Mouse (Mus musculus): ENCODE results near the gene B4gat1. TPM values are rescaled to one million over a fixed set of nuclear protein-coding genes. Genes with fewer than 3 reads are reported as not detected.
A peak's percentile ranks its signal among the peaks of the same experiment; 100 is the strongest.

Gene B4gat1
- polyA plus RNA-seq, 1 experiment from 2014 or later: 47.2 TPM

GRCm38 (mm10) chr19:5051031-5051430 is 12.4 kb downstream of the B4gat1 start:
- 8% methylated on average over 17 of the region's 17 CpGs for WGBS
- Histone ChIP-seq H3K27me3 (peaks cover 31% of the 10 kb centered on the region), H3K9me3 (replicated peaks) (no peaks in the 10 kb centered on the region), H3K9ac (no peak overlapping the region), H3K36me3 (peaks cover 35% of the 10 kb centered on the region), H3K4me1 (peaks cover 33% of the 10 kb centered on the region), H3K4me3 (replicated peaks) (peak overlapping the region; percentile 29), H3K4me2 (replicated peaks) (peak overlapping the region; percentile 40), H3K27ac (replicated peaks) (0 out of 2 replicates have a peak overlapping the region, but pooled peaks have one; percentile 28)
- 0 out of 2 replicates have a peak, but pooled peaks have one; percentile 9 for ATAC-seq (ENCODE audit: insufficient number of reproducible peaks, low FRiP score, low TSS enrichment, low read depth)

GRCm38 (mm10) chr19:5051515-5051914 is 12.9 kb downstream of the B4gat1 start:
- no peak overlapping the region for H3K9ac ChIP-seq
- H3K9me3 ChIP-seq (replicated peaks): no peaks in the 10 kb centered on the region
- 0 out of 2 replicates have a peak overlapping the region, but pooled peaks have one; percentile 28 for H3K27ac ChIP-seq (replicated peaks)
- H3K27me3 ChIP-seq: peaks cover 31% of the 10 kb centered on the region
- H3K4me2 ChIP-seq (replicated peaks): peak overlapping the region; percentile 40
- WGBS: 44% methylated on average over 3 of the region's 3 CpGs
- H3K36me3 ChIP-seq: peaks cover 30% of the 10 kb centered on the region
- peaks cover 38% of the 10 kb centered on the region for H3K4me1 ChIP-seq
- peak overlapping the region; percentile 29 for H3K4me3 ChIP-seq (replicated peaks)
- ATAC-seq (ENCODE audit: insufficient number of reproducible peaks, low FRiP score, low TSS enrichment, low read depth): no peak

DNA sequence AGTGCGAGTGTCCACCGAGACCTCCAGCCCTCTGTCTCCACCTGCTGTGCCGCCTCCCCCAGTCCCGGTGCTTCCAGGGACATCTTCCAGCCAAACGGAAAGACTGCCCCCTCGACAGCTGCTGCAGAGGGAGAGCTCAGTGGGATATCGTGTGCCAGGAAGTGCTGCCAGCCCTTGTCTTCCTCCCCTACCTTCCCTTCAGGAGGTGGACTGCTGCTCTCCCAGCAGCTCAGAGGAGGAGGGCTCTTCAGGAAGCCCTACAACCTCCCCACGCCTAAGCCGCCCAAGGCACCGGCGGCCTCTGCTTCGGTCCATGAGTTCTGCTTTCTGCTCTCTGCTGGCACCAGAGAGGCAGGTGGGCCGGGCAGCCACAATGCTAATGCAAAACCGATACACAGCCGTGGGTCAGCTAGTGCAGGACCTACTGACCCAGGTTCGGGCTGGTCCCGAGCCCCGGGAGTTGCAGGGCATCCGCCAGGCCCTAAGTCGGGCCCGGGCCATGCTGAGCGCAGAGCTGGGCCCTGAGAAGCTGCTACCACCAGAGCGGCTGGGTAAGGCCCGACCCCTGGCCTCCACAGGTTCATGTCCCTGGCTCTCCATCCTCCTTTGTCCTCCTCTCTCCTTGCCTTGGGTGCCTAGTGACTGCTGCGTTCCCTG is 13.7 kb downstream of the B4gat1 start:
- WGBS: 39% methylated on average over 25 of the region's 25 CpGs
- peaks cover 31% of the 10 kb centered on the region for H3K27me3 ChIP-seq
- ATAC-seq (ENCODE audit: insufficient number of reproducible peaks, low FRiP score, low TSS enrichment, low read depth): no peak

DNA sequence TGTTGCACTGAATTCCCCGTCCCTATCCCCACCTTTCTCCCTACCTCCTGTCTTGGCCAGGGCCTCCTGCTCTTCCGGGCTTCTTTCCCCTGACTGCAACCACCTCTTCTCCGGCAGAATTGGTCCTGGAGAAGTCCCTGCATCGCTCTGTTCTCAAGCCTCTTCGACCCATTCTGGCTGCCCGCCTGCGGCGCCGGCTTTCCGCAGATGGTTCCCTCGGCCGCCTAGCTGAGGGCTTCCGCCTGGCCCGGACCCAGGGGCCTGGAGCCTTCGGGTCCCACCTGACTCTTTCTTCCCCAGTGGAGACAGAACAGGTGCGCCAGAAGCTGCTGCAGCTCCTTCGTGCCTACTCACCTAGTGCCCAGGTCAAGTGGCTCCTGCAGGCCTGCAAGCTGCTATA is 14.2 kb downstream of the B4gat1 start:
- peaks cover 17% of the 10 kb centered on the region for H3K36me3 ChIP-seq
- 69% methylated on average over 17 of the region's 17 CpGs for WGBS
- ATAC-seq (ENCODE audit: insufficient number of reproducible peaks, low FRiP score, low TSS enrichment, low read depth): no peak

More for the DNA sequence above, 13.7 kb downstream of the B4gat1 start:
- Histone ChIP-seq H3K4me3 (replicated peaks) (no peak overlapping the region), H3K27ac (replicated peaks) (no peak overlapping the region), H3K9ac (no peak overlapping the region), H3K9me3 (replicated peaks) (no peaks in the 10 kb centered on the region), H3K36me3 (peaks cover 22% of the 10 kb centered on the region), H3K4me2 (replicated peaks) (no peak overlapping the region), H3K4me1 (peaks cover 43% of the 10 kb centered on the region)

GRCm38 (mm10) chr19:5053909-5054308 is 15.3 kb downstream of the B4gat1 start:
- Histone ChIP-seq H3K27me3 (peaks cover 31% of the 10 kb centered on the region), H3K9me3 (replicated peaks) (no peaks in the 10 kb centered on the region), H3K4me3 (replicated peaks) (no peak overlapping the region), H3K36me3 (peaks cover 7% of the 10 kb centered on the region; the same call in 1 of the 2 replicates), H3K27ac (replicated peaks) (no peak overlapping the region), H3K4me2 (replicated peaks) (no peak overlapping the region), H3K9ac (no peak overlapping the region), H3K4me1 (peaks cover 49% of the 10 kb centered on the region)
- no peak for ATAC-seq (ENCODE audit: insufficient number of reproducible peaks, low FRiP score, low TSS enrichment, low read depth)
- 22% methylated on average over 9 of the region's 9 CpGs for WGBS

More for the DNA sequence above, 14.2 kb downstream of the B4gat1 start:
- no peak overlapping the region for H3K27ac ChIP-seq (replicated peaks)
- H3K9ac ChIP-seq: no peak overlapping the region
- H3K4me1 ChIP-seq: peaks cover 43% of the 10 kb centered on the region
- no peak overlapping the region for H3K4me2 ChIP-seq (replicated peaks)
- H3K27me3 ChIP-seq: peaks cover 31% of the 10 kb centered on the region
- H3K4me3 ChIP-seq (replicated peaks): no peak overlapping the region
- H3K9me3 ChIP-seq (replicated peaks): no peaks in the 10 kb centered on the region

- H3K4me3 ChIP-seq (replicated peaks): no peak overlapping the region
- no peak overlapping the region for H3K27ac ChIP-seq (replicated peaks)
- ATAC-seq (ENCODE audit: insufficient number of reproducible peaks, low FRiP score, low TSS enrichment, low read depth): 0 out of 2 replicates have a peak, but pooled peaks have one; percentile 11
- H3K9ac ChIP-seq: no peak overlapping the region
- peaks cover 54% of the 10 kb centered on the region for H3K4me1 ChIP-seq
- H3K4me2 ChIP-seq (replicated peaks): no peak overlapping the region
- H3K27me3 ChIP-seq: peaks cover 25% of the 10 kb centered on the region
- 10% methylated on average over 6 of the region's 6 CpGs for WGBS
- no peaks in the 10 kb centered on the region for H3K9me3 ChIP-seq (replicated peaks)
- no peaks in the 10 kb centered on the region for H3K36me3 ChIP-seq
These were observed 17.6 kb downstream of the B4gat1 start for GRCm38 (mm10) chr19:5056251-5056650.

- 29% methylated on average over 16 of the region's 16 CpGs for WGBS
- H3K9me3 ChIP-seq (replicated peaks): no peaks in the 10 kb centered on the region
- H3K4me3 ChIP-seq (replicated peaks): no peak overlapping the region
- no peak overlapping the region for H3K4me2 ChIP-seq (replicated peaks)
- H3K27ac ChIP-seq (replicated peaks): peak overlapping the region; percentile 81
- H3K9ac ChIP-seq: 0 out of 2 replicates have a peak overlapping the region, but pooled peaks have one; percentile 0
- ATAC-seq (ENCODE audit: insufficient number of reproducible peaks, low FRiP score, low TSS enrichment, low read depth): no peak
- H3K4me1 ChIP-seq: peaks cover 52% of the 10 kb centered on the region
- no peaks in the 10 kb centered on the region for H3K36me3 ChIP-seq
- H3K27me3 ChIP-seq: peaks cover 6% of the 10 kb centered on the region
These were observed 19.5 kb downstream of the B4gat1 start for GRCm38 (mm10) chr19:5057876-5058775.

DNA sequence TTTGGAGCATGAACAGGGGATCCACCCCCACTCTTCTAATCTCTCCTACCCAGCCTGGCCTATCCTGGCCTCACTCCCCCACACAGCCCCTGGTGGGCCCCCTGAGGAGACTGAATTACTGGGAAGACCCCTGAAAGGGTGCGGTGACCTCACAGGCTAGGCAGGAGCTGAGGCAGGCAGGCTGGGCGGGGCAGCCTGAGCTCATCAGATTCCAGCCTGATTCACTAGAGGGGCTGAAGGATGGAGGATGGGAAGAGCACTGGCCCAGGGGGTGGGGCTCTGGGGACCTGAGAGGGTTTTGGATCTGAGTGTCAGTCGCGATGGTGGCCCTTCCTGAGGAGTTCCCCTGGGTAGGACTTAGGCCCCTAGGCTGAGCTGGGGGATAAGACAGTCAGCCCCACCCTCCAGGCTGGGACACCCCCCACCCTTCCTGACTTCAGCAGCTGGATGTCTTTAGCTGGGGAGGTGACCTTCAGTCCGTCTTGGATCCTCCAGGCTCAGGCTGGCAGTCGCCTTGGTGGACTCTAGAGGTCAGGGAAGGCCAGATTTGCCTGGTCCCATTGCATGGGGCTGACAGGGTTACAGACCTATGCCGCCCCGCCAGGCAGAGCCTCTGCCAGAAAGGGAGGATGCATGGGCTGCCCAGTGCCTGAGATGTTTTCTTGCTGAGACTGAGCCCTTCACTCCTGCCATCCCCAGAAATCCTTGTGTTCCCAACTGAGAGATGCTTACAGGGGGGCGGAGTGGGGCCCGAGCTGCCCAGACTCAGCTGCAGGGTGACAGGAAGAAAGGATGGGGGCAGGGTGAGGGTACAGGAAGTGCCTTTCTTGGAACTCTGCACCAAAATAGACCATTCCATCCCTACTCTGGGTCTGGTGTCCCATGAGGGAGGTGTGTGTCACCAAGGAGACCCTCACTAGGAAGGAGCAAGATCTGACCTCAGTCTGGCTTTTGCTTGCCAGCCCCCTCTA is 20.5 kb downstream of the B4gat1 start:
- Histone ChIP-seq H3K27ac (replicated peaks) (peak overlapping the region; percentile 81), H3K9me3 (replicated peaks) (no peaks in the 10 kb centered on the region), H3K27me3 (no peaks in the 10 kb centered on the region), H3K4me3 (replicated peaks) (no peak overlapping the region), H3K4me1 (peaks cover 52% of the 10 kb centered on the region), H3K36me3 (no peaks in the 10 kb centered on the region), H3K9ac (no peak overlapping the region), H3K4me2 (replicated peaks) (no peak overlapping the region; the same call in 1 of the 2 replicates)
- ATAC-seq (ENCODE audit: insufficient number of reproducible peaks, low FRiP score, low TSS enrichment, low read depth): peak; percentile 16; the same call in 1 of the 2 replicates
- WGBS: 23% methylated on average over 10 of the region's 10 CpGs

DNA sequence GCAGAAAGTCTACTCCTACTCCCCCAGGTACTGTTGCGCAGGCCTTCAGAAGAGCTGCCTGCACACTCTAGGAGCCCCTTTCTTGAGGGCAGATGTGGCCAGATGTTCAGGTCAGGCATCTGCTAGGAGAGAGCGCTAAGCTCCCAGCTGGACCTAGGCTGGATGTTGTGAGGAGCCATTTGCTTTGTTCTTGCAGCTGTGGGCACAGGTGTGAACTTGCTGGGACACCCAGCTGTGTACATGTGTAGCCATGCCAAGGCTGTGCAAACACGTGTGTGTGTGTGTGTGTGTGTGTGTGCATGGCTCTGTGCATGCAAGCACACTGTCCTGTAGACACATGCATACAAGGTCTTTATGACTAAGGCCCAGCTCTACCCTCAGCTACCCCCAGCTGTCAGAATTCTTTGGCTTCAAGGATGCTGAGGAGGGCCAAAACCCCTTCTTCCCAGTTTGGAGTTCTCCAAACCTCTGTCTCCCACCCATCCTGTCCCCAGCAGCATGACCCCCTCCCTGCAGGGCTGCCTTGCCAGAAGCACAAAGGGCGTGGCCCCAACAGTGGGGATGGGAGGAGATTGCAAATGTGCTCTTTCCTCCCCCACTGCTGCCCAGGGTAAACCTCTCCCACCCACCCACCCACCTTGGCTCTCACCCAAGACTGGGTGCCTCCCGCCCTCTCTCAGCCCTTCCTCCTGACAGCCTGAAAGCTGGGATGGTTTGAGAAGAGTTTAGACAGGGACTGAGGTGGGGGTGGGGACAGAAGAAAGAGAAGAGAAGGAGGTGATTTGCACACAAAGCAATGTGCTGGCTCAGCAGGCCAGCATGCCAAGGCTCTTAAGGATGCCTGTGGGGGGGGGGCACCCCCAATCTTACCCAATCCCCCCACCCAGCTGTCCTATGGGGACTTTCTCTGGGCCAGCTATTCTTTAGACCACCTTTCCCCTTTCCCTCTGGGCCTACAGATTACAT is 22.0 kb downstream of the B4gat1 start:
- Histone ChIP-seq H3K36me3 (no peaks in the 10 kb centered on the region), H3K4me3 (replicated peaks) (no peak overlapping the region), H3K4me1 (peaks cover 65% of the 10 kb centered on the region), H3K27me3 (no peaks in the 10 kb centered on the region), H3K4me2 (replicated peaks) (no peak overlapping the region; the same call in 1 of the 2 replicates), H3K9ac (no peak overlapping the region), H3K27ac (replicated peaks) (peak overlapping the region; percentile 81), H3K9me3 (replicated peaks) (no peaks in the 10 kb centered on the region)
- peak; percentile 45; the same call in 1 of the 2 replicates for ATAC-seq (ENCODE audit: insufficient number of reproducible peaks, low FRiP score, low TSS enrichment, low read depth)
- 38% methylated on average over 5 of the region's 5 CpGs for WGBS

- peaks cover 59% of the 10 kb centered on the region for H3K4me1 ChIP-seq
- H3K9me3 ChIP-seq (replicated peaks): no peaks in the 10 kb centered on the region
These were observed 23.4 kb downstream of the B4gat1 start for GRCm38 (mm10) chr19:5062041-5062440.

More at GRCm38 (mm10) chr19:5062041-5062440, 23.4 kb downstream of the B4gat1 start:
- no peaks in the 10 kb centered on the region for H3K36me3 ChIP-seq
- no peak overlapping the region for H3K4me2 ChIP-seq (replicated peaks)
- WGBS: 81% methylated on average over 5 of the region's 5 CpGs
- H3K9ac ChIP-seq: no peak overlapping the region
- H3K4me3 ChIP-seq (replicated peaks): no peak overlapping the region
- no peak for ATAC-seq (ENCODE audit: insufficient number of reproducible peaks, low FRiP score, low TSS enrichment, low read depth)
- no peaks in the 10 kb centered on the region for H3K27me3 ChIP-seq
- H3K27ac ChIP-seq (replicated peaks): no peak overlapping the region

All from embryonic facial prominence, embryonic 15.5 days (tissue).